Mouse (Mus musculus): Measurements from ENCODE around the gene Ccdc157.

DNA sequence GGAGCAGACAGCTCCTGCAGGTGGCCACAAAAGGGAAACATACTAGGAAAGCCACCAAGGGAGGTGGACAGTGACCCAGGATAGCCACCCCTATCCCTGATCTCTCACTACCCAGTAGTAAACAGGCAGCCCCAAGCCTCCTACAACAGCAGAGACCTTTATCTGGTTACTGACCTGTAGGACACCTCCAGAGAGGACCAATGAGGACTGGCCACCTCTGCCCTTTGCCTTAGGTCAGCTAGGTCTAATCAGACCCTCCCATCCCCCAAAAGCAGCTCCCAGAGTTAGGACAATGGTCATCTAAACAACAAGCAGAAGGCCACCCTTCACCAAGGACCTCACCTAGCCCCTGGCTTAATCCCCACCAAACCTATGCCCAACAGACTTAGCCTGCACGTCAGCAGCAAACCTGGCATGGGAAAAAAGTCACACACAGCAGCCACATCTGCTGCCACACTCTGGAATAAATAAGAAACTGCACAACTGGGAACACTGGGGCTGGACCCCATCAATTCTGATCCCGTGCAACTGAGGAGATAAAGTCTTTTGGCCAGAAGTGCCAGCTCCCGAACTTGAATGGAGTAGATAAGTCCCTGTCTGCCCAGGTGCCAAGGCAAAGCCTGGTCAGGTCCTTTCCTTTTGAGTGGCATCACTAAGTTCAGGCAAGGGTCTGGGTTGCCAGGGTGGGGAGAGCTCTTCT, 42.6 kb downstream of the Ccdc157 start:
- TF ChIP-seq POLR2A (IDR thresholded peaks at IDR 0.05; ENCODE audit: low read depth, low read length) (no peak), CTCF (IDR thresholded peaks at IDR 0.05; ENCODE audit: borderline replicate concordance, insufficient read depth, low read length) (no peak)
